Mouse (Mus musculus): ENCODE results near the gene Pithd1. TPM values are rescaled to one million over a fixed set of nuclear protein-coding genes. Genes with fewer than 3 reads are reported as not detected.
"Not testable (repeated sequence)": the region's sequence is repeated elsewhere in the genome, so short reads cannot be mapped to it uniquely, and the experiment has no call there.

Pithd1 gene
- polyA plus RNA-seq, 1 experiment from 2014 or later = 62.1 TPM

- Histone ChIP-seq H3K4me2 (replicated peaks; ENCODE audit: low read depth, low read length) (peak overlapping the region; percentile 87), H3K27me3 (ENCODE audit: control insufficient read depth, insufficient read depth, low read length) (no peaks in the 10 kb centered on the region), H3K36me3 (ENCODE audit: control insufficient read depth, insufficient read depth, low read length) (0 out of 2 replicates have a peak, but pooled peaks cover 3% of the 10 kb centered on the region), H3K27ac (ENCODE audit: low read depth, low read length) (peak overlapping the region; percentile 65), H3K4me3 (ENCODE audit: low read length) (peak overlapping the region; percentile 86), H3K9me3 (ENCODE audit: control insufficient read depth, low read length) (no peaks in the 10 kb centered on the region), H3K4me1 (ENCODE audit: control insufficient read depth, insufficient read depth, low read length) (peaks cover 13% of the 10 kb centered on the region; the same call in 1 of the 2 replicates), H3K9ac (ENCODE audit: low read depth, low read length) (peak overlapping the region; percentile 74)
- ATAC-seq (ENCODE audit: low FRiP score, low TSS enrichment) = peak; percentile 1
- under 1% methylated on average over 28 of the region's 28 CpGs for WGBS
Observed at GRCm38 (mm10) chr4:135946659-135947301, 40.3 kb downstream of the Pithd1 start.

DNA sequence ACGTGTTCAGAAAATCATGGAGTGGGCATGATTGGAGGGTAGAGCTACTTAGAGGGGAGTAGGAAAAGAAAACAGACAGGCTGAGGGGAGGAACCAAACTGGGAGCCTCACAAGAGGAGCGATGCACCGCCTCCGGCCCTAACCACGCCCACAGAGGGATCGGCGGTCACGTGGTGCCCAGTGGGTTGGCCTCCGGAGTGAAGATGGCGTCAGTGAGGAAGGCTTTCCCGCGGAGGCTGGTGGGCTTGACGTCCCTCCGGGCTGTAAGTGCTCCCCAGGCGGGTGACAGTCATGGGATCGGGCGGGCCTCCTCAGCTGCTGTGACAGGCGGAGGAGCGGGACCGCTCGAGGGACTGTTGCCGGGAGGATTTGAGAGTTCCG is 40.8 kb downstream of the Pithd1 start, which contains the start of gene Hmgcl:
Gene Hmgcl (plus strand): TSS at position 171 of the 381 bp plus-strand sequence.
- peak within 1 kb of the TSS; percentile 65 for H3K27ac ChIP-seq (ENCODE audit: low read depth, low read length)
- H3K4me2 ChIP-seq (replicated peaks; ENCODE audit: low read depth, low read length) = peak within 1 kb of the TSS; percentile 87
- H3K9ac ChIP-seq (ENCODE audit: low read depth, low read length) = peak within 1 kb of the TSS; percentile 74
- H3K4me1 ChIP-seq (ENCODE audit: control insufficient read depth, insufficient read depth, low read length) = peaks cover 13% of the 10 kb centered on the region; the same call in 1 of the 2 replicates
- H3K27me3 ChIP-seq (ENCODE audit: control insufficient read depth, insufficient read depth, low read length) = no peaks in the 10 kb centered on the region
- no peaks in the 10 kb centered on the region for H3K9me3 ChIP-seq (ENCODE audit: control insufficient read depth, low read length)
- H3K4me3 ChIP-seq (ENCODE audit: low read length) = peak within 1 kb of the TSS; percentile 86
- ATAC-seq (ENCODE audit: low FRiP score, low TSS enrichment) = peak; percentile 92
- under 1% methylated on average over 23 of the region's 23 CpGs for WGBS
- H3K36me3 ChIP-seq (ENCODE audit: control insufficient read depth, insufficient read depth, low read length) = no peaks in the 10 kb centered on the region

- ATAC-seq (ENCODE audit: low FRiP score, low TSS enrichment) = 0 out of 2 replicates have a peak, but pooled peaks have one; percentile 16
- Histone ChIP-seq H3K36me3 (ENCODE audit: control insufficient read depth, insufficient read depth, low read length) (no peaks in the 10 kb centered on the region), H3K4me3 (ENCODE audit: low read length) (peak overlapping the region; percentile 86), H3K9me3 (ENCODE audit: control insufficient read depth, low read length) (no peaks in the 10 kb centered on the region), H3K4me2 (replicated peaks; ENCODE audit: low read depth, low read length) (peak overlapping the region; percentile 87), H3K27ac (ENCODE audit: low read depth, low read length) (peak overlapping the region; percentile 59; the same call in 1 of the 2 replicates), H3K9ac (ENCODE audit: low read depth, low read length) (peak overlapping the region; percentile 20; the same call in 1 of the 2 replicates), H3K4me1 (ENCODE audit: control insufficient read depth, insufficient read depth, low read length) (peaks cover 13% of the 10 kb centered on the region; the same call in 1 of the 2 replicates), H3K27me3 (ENCODE audit: control insufficient read depth, insufficient read depth, low read length) (no peaks in the 10 kb centered on the region)
- 79% methylated on average over 10 of the region's 10 CpGs for WGBS
Observed at GRCm38 (mm10) chr4:135945706-135946105, 41.4 kb downstream of the Pithd1 start.

DNA sequence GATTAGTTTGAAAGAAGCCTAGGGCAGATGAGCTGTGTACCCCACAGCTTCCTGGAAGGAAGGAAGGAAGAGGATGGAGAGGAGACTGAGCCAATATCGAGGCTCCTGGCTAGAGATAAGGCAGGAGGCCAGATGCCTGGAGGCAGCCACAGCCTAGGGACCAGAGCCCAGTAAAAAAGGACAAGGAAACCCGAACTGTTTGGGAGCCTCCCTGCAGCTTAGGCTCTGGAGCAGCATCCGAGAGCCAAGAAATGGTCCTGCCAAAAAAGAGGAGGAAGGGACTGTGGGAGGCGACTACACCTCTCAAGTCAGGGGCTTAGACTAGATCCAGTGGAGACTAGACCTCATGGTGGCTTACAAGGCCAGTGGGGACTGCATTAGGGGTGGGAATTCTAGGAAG is 43.7 kb downstream of the Pithd1 start:
- no peak overlapping the region for H3K27ac ChIP-seq (ENCODE audit: low read depth, low read length)
- no peak overlapping the region for H3K4me2 ChIP-seq (replicated peaks; ENCODE audit: low read depth, low read length)
- no peaks in the 10 kb centered on the region for H3K27me3 ChIP-seq (ENCODE audit: control insufficient read depth, insufficient read depth, low read length)
- peaks cover 7% of the 10 kb centered on the region for H3K36me3 ChIP-seq (ENCODE audit: control insufficient read depth, insufficient read depth, low read length)
- 60% methylated on average over 4 of the region's 4 CpGs for WGBS
- no peak overlapping the region for H3K4me3 ChIP-seq (ENCODE audit: low read length)
- no peak overlapping the region for H3K9ac ChIP-seq (ENCODE audit: low read depth, low read length)
- H3K9me3 ChIP-seq (ENCODE audit: control insufficient read depth, low read length) = no peaks in the 10 kb centered on the region
- peaks cover 3% of the 10 kb centered on the region; the same call in 1 of the 2 replicates for H3K4me1 ChIP-seq (ENCODE audit: control insufficient read depth, insufficient read depth, low read length)
- ATAC-seq (ENCODE audit: low FRiP score, low TSS enrichment) = no peak

DNA sequence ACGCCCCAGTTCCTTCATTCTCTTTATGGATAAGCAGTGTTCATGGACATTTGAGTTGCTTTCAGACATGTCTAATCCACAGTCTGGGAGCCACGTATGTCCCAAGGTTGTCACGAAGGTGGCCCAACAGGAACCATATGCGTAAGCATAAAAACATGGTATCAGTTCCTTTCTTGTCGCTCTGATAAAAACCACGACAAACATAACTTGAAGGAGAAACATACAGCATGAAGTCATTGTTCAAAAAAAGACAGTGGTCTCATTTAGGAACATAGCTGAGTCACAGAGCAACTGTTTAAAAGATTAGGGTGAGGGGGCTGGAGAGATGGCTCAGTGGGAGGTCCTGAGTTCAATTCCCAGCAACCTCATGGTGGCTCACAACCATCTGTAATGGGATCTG is 44.9 kb downstream of the Pithd1 start:
- 87% methylated on average over 6 of the region's 6 CpGs for WGBS
- no peaks in the 10 kb centered on the region for H3K9me3 ChIP-seq (ENCODE audit: control insufficient read depth, low read length)
- H3K36me3 ChIP-seq (ENCODE audit: control insufficient read depth, insufficient read depth, low read length) = peaks cover 7% of the 10 kb centered on the region
- no peak overlapping the region for H3K4me3 ChIP-seq (ENCODE audit: low read length)
- H3K4me1 ChIP-seq (ENCODE audit: control insufficient read depth, insufficient read depth, low read length) = peaks cover 3% of the 10 kb centered on the region; the same call in 1 of the 2 replicates
- H3K27me3 ChIP-seq (ENCODE audit: control insufficient read depth, insufficient read depth, low read length) = no peaks in the 10 kb centered on the region
- no peak overlapping the region for H3K9ac ChIP-seq (ENCODE audit: low read depth, low read length)
- ATAC-seq (ENCODE audit: low FRiP score, low TSS enrichment) = no peak
- H3K4me2 ChIP-seq (replicated peaks; ENCODE audit: low read depth, low read length) = no peak overlapping the region
- no peak overlapping the region for H3K27ac ChIP-seq (ENCODE audit: low read depth, low read length)

GRCm38 (mm10) chr4:135941026-135941425 is 46.0 kb downstream of the Pithd1 start:
- not testable (repeated sequence) for H3K9me3 ChIP-seq (ENCODE audit: control insufficient read depth, low read length); H3K4me2 ChIP-seq (replicated peaks; ENCODE audit: low read depth, low read length); H3K4me3 ChIP-seq (ENCODE audit: low read length); H3K27ac ChIP-seq (ENCODE audit: low read depth, low read length); H3K27me3 ChIP-seq (ENCODE audit: control insufficient read depth, insufficient read depth, low read length); H3K36me3 ChIP-seq (ENCODE audit: control insufficient read depth, insufficient read depth, low read length); H3K9ac ChIP-seq (ENCODE audit: low read depth, low read length); ATAC-seq (ENCODE audit: low FRiP score, low TSS enrichment); H3K4me1 ChIP-seq (ENCODE audit: control insufficient read depth, insufficient read depth, low read length)
- WGBS = 88% methylated on average over 8 of the region's 8 CpGs

- H3K9ac ChIP-seq (ENCODE audit: low read depth, low read length) = no peak overlapping the region
- H3K9me3 ChIP-seq (ENCODE audit: control insufficient read depth, low read length) = no peaks in the 10 kb centered on the region
- H3K4me2 ChIP-seq (replicated peaks; ENCODE audit: low read depth, low read length) = no peak overlapping the region
- H3K27me3 ChIP-seq (ENCODE audit: control insufficient read depth, insufficient read depth, low read length) = no peaks in the 10 kb centered on the region
- H3K4me3 ChIP-seq (ENCODE audit: low read length) = no peak overlapping the region
- H3K36me3 ChIP-seq (ENCODE audit: control insufficient read depth, insufficient read depth, low read length) = peaks cover 11% of the 10 kb centered on the region
- no peak for ATAC-seq (ENCODE audit: low FRiP score, low TSS enrichment)
- WGBS = 68% methylated on average over 7 of the region's 7 CpGs
- H3K27ac ChIP-seq (ENCODE audit: low read depth, low read length) = no peak overlapping the region
- no peaks in the 10 kb centered on the region for H3K4me1 ChIP-seq (ENCODE audit: control insufficient read depth, insufficient read depth, low read length)
Observed at GRCm38 (mm10) chr4:135938858-135939257, 48.2 kb downstream of the Pithd1 start.

DNA sequence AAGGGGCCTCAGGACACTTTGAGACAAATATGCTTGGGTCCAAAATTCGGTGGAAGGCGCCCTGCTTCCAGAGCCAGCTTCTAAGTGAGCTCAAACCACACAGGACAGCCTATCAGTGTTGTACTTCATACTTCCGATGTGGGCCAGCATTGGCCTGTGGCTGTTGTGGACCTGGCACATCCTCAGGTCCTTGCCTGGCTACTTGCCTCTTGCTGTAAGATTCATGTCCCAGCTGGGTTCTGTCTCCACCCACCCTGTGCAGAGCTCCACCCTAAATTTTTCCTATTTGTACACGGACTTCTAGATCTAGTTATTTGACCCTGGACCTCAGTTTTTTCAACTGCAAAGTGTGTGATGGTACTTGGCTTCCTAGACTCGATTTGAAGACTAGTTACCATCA is 51.6 kb downstream of the Pithd1 start:
- Histone ChIP-seq H3K27me3 (ENCODE audit: control insufficient read depth, insufficient read depth, low read length) (no peaks in the 10 kb centered on the region), H3K9me3 (ENCODE audit: control insufficient read depth, low read length) (no peaks in the 10 kb centered on the region), H3K4me3 (ENCODE audit: low read length) (no peak overlapping the region), H3K36me3 (ENCODE audit: control insufficient read depth, insufficient read depth, low read length) (peaks cover 16% of the 10 kb centered on the region), H3K4me2 (replicated peaks; ENCODE audit: low read depth, low read length) (no peak overlapping the region), H3K9ac (ENCODE audit: low read depth, low read length) (no peak overlapping the region), H3K4me1 (ENCODE audit: control insufficient read depth, insufficient read depth, low read length) (no peaks in the 10 kb centered on the region), H3K27ac (ENCODE audit: low read depth, low read length) (no peak overlapping the region)
- WGBS = 74% methylated on average over 5 of the region's 5 CpGs
- ATAC-seq (ENCODE audit: low FRiP score, low TSS enrichment) = no peak

GRCm38 (mm10) chr4:135934708-135935500 is 52.2 kb downstream of the Pithd1 start:
- ATAC-seq (ENCODE audit: low FRiP score, low TSS enrichment) = no peak
- 67% methylated on average over 12 of the region's 12 CpGs for WGBS
- no peak overlapping the region for H3K4me2 ChIP-seq (replicated peaks; ENCODE audit: low read depth, low read length)
- H3K36me3 ChIP-seq (ENCODE audit: control insufficient read depth, insufficient read depth, low read length) = peaks cover 16% of the 10 kb centered on the region
- no peaks in the 10 kb centered on the region for H3K4me1 ChIP-seq (ENCODE audit: control insufficient read depth, insufficient read depth, low read length)
- no peak overlapping the region for H3K4me3 ChIP-seq (ENCODE audit: low read length)
- H3K9ac ChIP-seq (ENCODE audit: low read depth, low read length) = no peak overlapping the region
- H3K9me3 ChIP-seq (ENCODE audit: control insufficient read depth, low read length) = no peaks in the 10 kb centered on the region
- H3K27me3 ChIP-seq (ENCODE audit: control insufficient read depth, insufficient read depth, low read length) = no peaks in the 10 kb centered on the region
- no peak overlapping the region for H3K27ac ChIP-seq (ENCODE audit: low read depth, low read length)

Data from kidney, embryonic 14.5 days (tissue).